Mouse (Mus musculus) intestine, embryonic 16.5 days (tissue): ENCODE measurements around the gene Sirpa. TPM values are rescaled to one million over a fixed set of nuclear protein-coding genes. Genes with fewer than 3 reads are reported as not detected.

Source experiments
- ATAC-seq: fragments of 200-750 bp; cut with Nextera tagmentation; 2 replicates; pipeline ENCODE4 v1.8.0; 2017; ENCODE audit warnings: moderate TSS enrichment, moderate library complexity
- H3K27ac ChIP-seq: fragments of 300-500 bp; sonication (generic); 2 replicates; pipeline ENCODE4 v1.5.1; 2014; ENCODE audit warnings: mild to moderate bottlenecking, low read length
- H3K27me3 ChIP-seq: fragments of 300-500 bp; sonication (generic); replicated peaks from 2 replicates; pipeline ENCODE4 v1.6.1; 2014; ENCODE audit warnings: low read length, control low read depth, mixed read lengths; ENCODE audit not compliant: control insufficient read depth, insufficient read depth
- H3K36me3 ChIP-seq: fragments of 300-500 bp; sonication (generic); 2 replicates; pipeline ENCODE4 v1.6.1; 2014; ENCODE audit warnings: low read length, control low read depth; ENCODE audit not compliant: control insufficient read depth, insufficient read depth
- H3K4me1 ChIP-seq: fragments of 300-500 bp; sonication (generic); 2 replicates; pipeline ENCODE4 v1.6.1; 2014; ENCODE audit warnings: low read length, control low read depth, mixed read lengths; ENCODE audit not compliant: control insufficient read depth, insufficient read depth
- H3K4me2 ChIP-seq: fragments of 300-500 bp; sonication (generic); 2 replicates; pipeline ENCODE4 v1.6.1; 2014; ENCODE audit warnings: low read depth, low read length, control low read depth
- H3K4me3 ChIP-seq: fragments of 300-500 bp; sonication (generic); 2 replicates; pipeline ENCODE4 v1.5.1; 2014; ENCODE audit warnings: mild to moderate bottlenecking, low read length
- H3K9ac ChIP-seq: fragments of 300-500 bp; sonication (generic); 2 replicates; pipeline ENCODE4 v1.6.1; 2014; ENCODE audit warnings: low read depth, low read length
- H3K9me3 ChIP-seq: fragments of 300-500 bp; sonication (generic); 2 replicates; pipeline ENCODE4 v1.6.1; 2016; ENCODE audit warnings: low read length, control low read depth; ENCODE audit not compliant: control insufficient read depth
- WGBS: fragments of 180-500 bp; shearing (Covaris S2); extraction: QIAGEN DNeasy Blood & Tissue Kit; methylation state at CpG from one replicate; pipeline ENCODE4 v1.1.7; 2014; 5-methylcytosine and 5-hydroxymethylcytosine counted together
- polyA plus RNA-seq: library from polyadenylated mRNA; unstranded; fragments of >200 nt; fragmentation: Nextera tagmentation; extraction: Ambion mirVana; gene quantifications from 2 replicates; pipeline ENCODE4 v1.2.1, GENCODE M21; 2015

Sirpa gene
- polyA plus RNA-seq, 1 experiment from 2014 or later, result 17.6 TPM

GRCm38 (mm10) chr2:129593876-129594421 lies 1.3 kb downstream of the Sirpa start:
- H3K36me3 ChIP-seq, result no peaks in the 10 kb centered on the region
- H3K27ac ChIP-seq, result peak overlapping the region; percentile 92
- peak overlapping the region; percentile 55 for H3K4me2 ChIP-seq
- 4% methylated on average over 13 of the region's 13 CpGs for WGBS
- peak; percentile 14; the same call in 1 of the 2 replicates for ATAC-seq
- peak overlapping the region; percentile 77 for H3K4me3 ChIP-seq
- H3K4me1 ChIP-seq, result peaks cover 18% of the 10 kb centered on the region
- no peaks in the 10 kb centered on the region for H3K9me3 ChIP-seq
- H3K9ac ChIP-seq, result peak overlapping the region; percentile 88
- no peaks in the 10 kb centered on the region for H3K27me3 ChIP-seq

- 71% methylated on average over 4 of the region's 4 CpGs for WGBS
- peak overlapping the region; percentile 77 for H3K4me3 ChIP-seq
- no peaks in the 10 kb centered on the region for H3K36me3 ChIP-seq
- H3K4me1 ChIP-seq, result peaks cover 18% of the 10 kb centered on the region
- no peaks in the 10 kb centered on the region for H3K27me3 ChIP-seq
- H3K27ac ChIP-seq, result no peak overlapping the region
- no peak for ATAC-seq
- H3K9ac ChIP-seq, result peak overlapping the region; percentile 88
- peak overlapping the region; percentile 55; the same call in 1 of the 2 replicates for H3K4me2 ChIP-seq
- no peaks in the 10 kb centered on the region for H3K9me3 ChIP-seq
These were observed 1.9 kb downstream of the Sirpa start for GRCm38 (mm10) chr2:129594569-129594968.

- WGBS, result 69% methylated on average over 4 of the region's 4 CpGs
- H3K36me3 ChIP-seq, result no peaks in the 10 kb centered on the region
- no peak overlapping the region for H3K4me3 ChIP-seq
- no peaks in the 10 kb centered on the region for H3K9me3 ChIP-seq
- H3K27ac ChIP-seq, result 0 out of 2 replicates have a peak overlapping the region, but pooled peaks have one; percentile 2
- 0 out of 2 replicates have a peak overlapping the region, but pooled peaks have one; percentile 15 for H3K9ac ChIP-seq
- H3K4me1 ChIP-seq, result peaks cover 18% of the 10 kb centered on the region
- no peaks in the 10 kb centered on the region for H3K27me3 ChIP-seq
- no peak for ATAC-seq
- H3K4me2 ChIP-seq, result no peak overlapping the region
These were observed 2.6 kb downstream of the Sirpa start for GRCm38 (mm10) chr2:129595206-129595605.

GRCm38 (mm10) chr2:129595661-129596209 lies 3.1 kb downstream of the Sirpa start:
- Histone ChIP-seq H3K27ac (0 out of 2 replicates have a peak overlapping the region, but pooled peaks have one; percentile 2), H3K9me3 (no peaks in the 10 kb centered on the region), H3K27me3 (no peaks in the 10 kb centered on the region), H3K4me1 (peaks cover 18% of the 10 kb centered on the region), H3K36me3 (no peaks in the 10 kb centered on the region), H3K4me3 (no peak overlapping the region), H3K4me2 (no peak overlapping the region), H3K9ac (0 out of 2 replicates have a peak overlapping the region, but pooled peaks have one; percentile 15)
- no peak for ATAC-seq
- WGBS, result 59% methylated on average over 7 of the region's 7 CpGs

GRCm38 (mm10) chr2:129596555-129597172 lies 4.0 kb downstream of the Sirpa start:
- no peak overlapping the region for H3K4me2 ChIP-seq
- H3K9me3 ChIP-seq, result no peaks in the 10 kb centered on the region
- WGBS, result 91% methylated on average over 15 of the region's 15 CpGs
- no peaks in the 10 kb centered on the region for H3K27me3 ChIP-seq
- no peak overlapping the region for H3K27ac ChIP-seq
- no peaks in the 10 kb centered on the region for H3K36me3 ChIP-seq
- H3K4me1 ChIP-seq, result peaks cover 18% of the 10 kb centered on the region
- no peak for ATAC-seq
- H3K9ac ChIP-seq, result no peak overlapping the region
- no peak overlapping the region for H3K4me3 ChIP-seq

GRCm38 (mm10) chr2:129597581-129597980 lies 4.9 kb downstream of the Sirpa start:
- H3K4me2 ChIP-seq, result no peak overlapping the region
- H3K36me3 ChIP-seq, result no peaks in the 10 kb centered on the region
- peaks cover 13% of the 10 kb centered on the region for H3K4me1 ChIP-seq
- H3K9ac ChIP-seq, result no peak overlapping the region
- no peaks in the 10 kb centered on the region for H3K9me3 ChIP-seq
- H3K27ac ChIP-seq, result no peak overlapping the region
- ATAC-seq, result no peak
- no peaks in the 10 kb centered on the region for H3K27me3 ChIP-seq
- 47% methylated on average over 1 of the region's 1 CpGs for WGBS
- H3K4me3 ChIP-seq, result no peak overlapping the region

GRCm38 (mm10) chr2:129598094-129598493 lies 5.5 kb downstream of the Sirpa start:
- H3K4me2 ChIP-seq, result no peak overlapping the region
- WGBS, result 67% methylated on average over 9 of the region's 9 CpGs
- no peaks in the 10 kb centered on the region for H3K9me3 ChIP-seq
- H3K9ac ChIP-seq, result no peak overlapping the region
- no peaks in the 10 kb centered on the region for H3K36me3 ChIP-seq
- H3K4me1 ChIP-seq, result peaks cover 11% of the 10 kb centered on the region
- H3K27me3 ChIP-seq, result no peaks in the 10 kb centered on the region
- no peak overlapping the region for H3K4me3 ChIP-seq
- no peak overlapping the region for H3K27ac ChIP-seq
- no peak for ATAC-seq

GRCm38 (mm10) chr2:129599231-129600084 lies 6.8 kb downstream of the Sirpa start:
- WGBS, result 67% methylated on average over 8 of the region's 8 CpGs
- Histone ChIP-seq H3K9me3 (no peaks in the 10 kb centered on the region), H3K36me3 (no peaks in the 10 kb centered on the region), H3K27ac (no peak overlapping the region), H3K4me2 (no peak overlapping the region), H3K27me3 (no peaks in the 10 kb centered on the region), H3K4me3 (no peak overlapping the region), H3K9ac (no peak overlapping the region), H3K4me1 (peaks cover 9% of the 10 kb centered on the region)
- ATAC-seq, result no peak

GRCm38 (mm10) chr2:129601059-129601650 lies 8.5 kb downstream of the Sirpa start:
- no peaks in the 10 kb centered on the region for H3K4me1 ChIP-seq
- no peak overlapping the region for H3K27ac ChIP-seq
- no peak overlapping the region for H3K4me3 ChIP-seq
- H3K27me3 ChIP-seq, result no peaks in the 10 kb centered on the region
- no peaks in the 10 kb centered on the region for H3K9me3 ChIP-seq
- ATAC-seq, result no peak; the same call in 1 of the 2 replicates
- no peaks in the 10 kb centered on the region for H3K36me3 ChIP-seq
- no peak overlapping the region for H3K9ac ChIP-seq
- H3K4me2 ChIP-seq, result no peak overlapping the region
- WGBS, result 86% methylated on average over 1 of the region's 1 CpGs
